Mouse (Mus musculus) retina, postnatal 7 days (tissue): ENCODE results near the gene Larp6.

Source experiments
- DNase-seq: peaks from one replicate; pipeline ENCODE4 v3.0.0-alpha.2; 2012; ENCODE audit warnings: low read depth, low spot score

The Larp6 gene

DNA sequence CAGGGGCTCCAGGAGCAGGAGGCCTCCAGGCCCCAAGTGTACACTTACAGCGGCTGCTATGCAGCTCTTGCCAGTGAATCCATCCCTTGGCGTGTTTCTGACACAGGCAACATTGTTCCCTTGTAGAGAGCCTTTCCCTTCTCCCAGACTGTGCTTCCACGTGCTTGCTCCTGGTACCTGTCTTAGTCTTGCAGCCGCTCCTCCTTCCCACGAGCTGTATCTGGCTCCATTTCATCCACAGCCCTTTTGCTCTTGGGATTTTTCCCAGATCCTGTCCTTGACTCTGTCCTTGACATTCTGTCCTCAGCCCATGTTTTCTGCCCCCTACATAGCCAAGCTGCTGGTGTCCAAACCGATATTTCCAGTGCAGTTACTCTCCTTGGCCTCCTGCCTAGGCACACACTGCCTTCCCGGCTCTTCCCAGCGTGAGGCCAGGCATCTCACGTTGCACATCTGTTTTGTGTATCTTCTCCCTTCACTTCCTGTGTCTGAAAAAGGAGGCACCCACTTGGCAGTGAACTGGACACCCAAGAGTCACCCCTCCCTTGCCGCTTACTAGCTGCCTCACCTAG, 46.7 kb downstream of the Larp6 start:
- no peak for DNase-seq

DNA sequence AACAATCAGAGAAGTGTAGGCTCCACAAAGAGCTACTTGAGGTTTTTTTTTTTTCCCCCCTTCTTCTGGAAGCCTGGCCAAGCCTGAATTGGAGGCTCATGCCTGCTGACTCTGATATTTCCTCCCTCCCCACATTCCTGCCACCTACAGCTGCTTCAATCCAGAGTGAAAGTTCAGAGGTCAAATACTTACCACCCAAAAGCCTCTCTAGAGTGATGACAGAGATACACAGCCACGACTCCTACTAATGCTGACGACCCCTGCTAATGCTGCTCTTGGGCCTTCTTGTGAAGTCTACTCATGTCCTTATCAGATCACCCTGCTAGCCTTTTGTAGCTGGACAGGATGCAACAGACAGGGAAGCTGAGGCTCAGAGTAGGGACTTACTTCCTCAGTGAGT, 52.4 kb downstream of the Larp6 start:
- no peak for DNase-seq

DNA sequence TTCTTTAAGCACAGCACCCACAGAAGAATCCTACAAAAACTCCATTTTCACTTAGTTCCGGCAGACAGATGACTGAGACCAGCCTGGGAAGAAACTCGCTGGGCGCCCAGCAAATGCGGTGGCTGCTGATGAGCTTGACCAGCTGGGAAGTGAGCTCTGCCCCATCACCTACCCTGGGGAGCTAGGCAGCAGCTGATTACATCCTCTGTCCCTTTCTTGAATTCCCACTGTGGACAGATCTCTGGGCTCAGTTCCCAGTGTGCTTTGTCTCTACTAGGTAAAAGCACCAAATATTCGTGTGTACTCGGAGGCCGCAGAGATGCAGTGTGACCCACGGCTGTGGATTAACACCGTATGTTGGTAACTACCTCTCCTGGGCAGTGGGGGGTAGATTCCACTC, 55.6 kb downstream of the Larp6 start:
- no peak for DNase-seq

DNA sequence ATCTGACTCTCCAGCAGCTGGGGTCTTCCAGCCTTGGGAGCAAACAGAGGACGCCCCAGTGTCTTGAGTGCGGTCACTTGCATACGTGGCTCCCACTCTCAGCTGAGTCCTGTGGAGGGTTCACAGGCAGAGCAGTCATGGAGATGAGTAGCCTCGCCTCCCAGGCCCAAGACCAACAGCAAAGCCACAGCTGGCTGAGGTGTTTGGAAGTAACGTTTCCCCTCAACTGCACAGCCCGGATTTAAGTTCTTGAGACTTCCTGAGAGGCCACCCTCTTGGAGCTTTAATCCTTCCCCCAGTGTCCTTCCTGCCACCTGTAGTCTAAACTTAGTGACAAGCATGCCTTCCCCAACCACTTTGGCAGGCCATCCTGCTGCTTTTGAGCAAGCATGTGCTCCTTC, 56.9 kb downstream of the Larp6 start:
- no peak for DNase-seq

DNA sequence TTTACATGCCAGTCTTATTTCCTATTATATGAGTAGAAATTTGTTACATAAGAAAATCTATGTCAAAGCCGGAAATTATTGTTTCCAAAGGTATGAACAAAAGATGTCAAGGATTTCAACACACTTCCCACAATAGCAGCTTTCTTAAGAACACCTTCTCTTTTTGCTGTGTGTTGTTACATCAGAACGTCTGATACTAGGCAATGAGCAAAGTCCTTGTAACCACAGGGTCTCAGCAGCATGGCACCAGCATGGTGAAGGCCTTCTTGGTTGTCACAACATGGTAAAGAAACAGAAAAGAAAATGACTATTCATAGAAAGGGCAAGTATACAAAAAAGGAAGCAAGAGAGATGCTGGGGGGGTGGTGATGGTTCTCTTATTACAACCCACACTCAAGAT, 60.9 kb downstream of the Larp6 start:
- no peak for DNase-seq

DNA sequence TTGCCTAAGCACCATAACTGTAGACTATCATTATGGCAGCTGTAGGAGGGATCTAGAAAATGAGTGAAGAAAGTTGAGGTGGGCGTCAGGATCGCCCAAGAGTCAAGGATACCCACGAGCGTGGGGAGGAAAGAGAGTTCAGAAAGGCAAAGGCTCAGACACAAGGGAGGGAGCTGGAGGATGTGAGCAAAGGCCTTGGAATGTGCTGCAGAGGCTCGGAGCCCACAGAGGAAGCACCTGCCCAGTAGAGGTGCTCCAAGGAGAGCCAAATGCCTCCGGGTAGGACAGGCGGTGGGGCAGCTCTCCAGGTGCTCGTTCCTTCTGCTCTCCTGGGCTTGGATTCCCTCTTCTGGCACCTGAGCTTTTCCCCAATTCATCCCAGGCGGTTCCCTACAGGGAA, 64.1 kb downstream of the Larp6 start:
- no peak for DNase-seq

DNA sequence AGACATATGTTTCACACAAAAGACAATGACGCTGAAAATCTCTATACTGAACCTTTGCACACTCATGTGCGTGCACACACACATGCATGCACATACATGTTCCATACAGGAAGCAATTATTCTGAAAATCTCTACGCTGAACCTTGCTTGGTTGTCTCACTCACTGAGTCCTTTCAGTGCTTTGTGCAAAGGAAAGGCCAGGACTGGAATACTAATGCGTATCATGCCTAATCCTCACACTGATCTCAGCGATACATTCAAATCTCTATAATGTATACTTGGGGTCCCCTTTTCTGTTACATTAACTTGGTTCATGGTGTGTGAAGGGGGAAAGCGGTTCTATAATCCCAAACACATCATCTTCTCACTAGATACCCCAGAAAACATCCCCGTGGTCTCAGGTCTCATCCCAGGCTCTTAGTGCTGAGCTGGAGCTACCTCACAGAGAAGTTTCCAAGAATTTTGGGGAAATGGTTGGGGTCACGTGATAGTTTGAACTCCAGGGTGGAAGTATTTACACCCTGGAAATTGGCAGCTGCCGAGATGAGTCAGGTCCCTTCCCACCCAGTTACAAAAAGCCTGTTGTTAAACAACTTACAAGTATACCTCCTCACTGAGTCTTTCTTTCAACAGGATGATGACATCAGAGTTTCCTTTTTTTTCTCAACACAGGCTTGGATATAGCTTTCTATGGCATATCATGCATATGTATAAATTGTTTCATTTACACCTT, 69.4 kb downstream of the Larp6 start:
- DNase-seq = no peak

DNA sequence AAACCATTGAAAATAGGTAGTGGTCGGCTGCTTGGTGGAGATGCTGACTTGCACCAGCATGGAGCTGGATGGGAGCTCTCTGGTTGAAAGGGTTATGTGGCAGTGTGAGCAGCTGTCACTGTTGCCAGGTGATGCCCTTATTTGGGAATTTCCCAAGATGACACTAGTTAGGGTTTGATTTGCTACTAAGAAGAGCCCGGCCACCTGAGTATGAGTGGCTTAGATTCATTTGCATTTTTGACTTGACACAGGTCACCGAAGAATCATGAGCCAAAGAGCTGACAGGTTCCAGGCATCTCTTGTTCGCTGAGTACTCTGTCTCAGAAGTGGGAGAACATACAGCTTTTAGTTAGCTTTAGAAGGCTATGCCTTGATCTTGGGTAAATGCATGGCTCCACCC, 72.3 kb downstream of the Larp6 start:
- no peak for DNase-seq

DNA sequence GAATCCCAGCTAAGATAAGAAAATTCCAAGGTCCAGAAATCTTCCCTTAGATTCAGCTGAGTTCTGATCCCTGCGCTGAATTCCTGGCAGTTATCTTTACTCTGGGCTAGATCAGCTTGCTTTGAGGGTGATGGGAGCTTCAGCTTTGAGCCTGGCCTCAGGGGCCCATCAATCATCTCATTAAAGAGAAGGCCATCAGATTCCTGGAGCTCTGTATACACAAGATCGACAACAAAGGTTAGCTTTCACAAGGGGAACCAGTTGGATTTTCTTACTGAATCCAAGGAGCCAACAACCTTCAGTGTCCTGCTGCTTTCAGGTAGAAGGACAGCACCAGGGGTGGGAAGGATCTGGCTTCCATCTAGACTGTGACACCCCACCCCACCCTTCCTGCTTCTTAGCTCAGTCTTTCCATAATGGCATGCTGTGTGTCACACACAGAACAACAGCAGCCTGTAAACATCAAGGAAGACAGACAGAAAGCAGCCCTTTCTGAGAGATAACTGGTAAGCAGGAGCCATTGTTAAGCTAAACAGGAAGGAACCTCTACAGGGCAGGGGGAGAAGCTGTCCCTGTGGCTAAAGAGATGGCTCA, 74.8 kb downstream of the Larp6 start:
- no peak for DNase-seq
